Mouse (Mus musculus): ENCODE results near the gene Gabra6.

Gabra6 gene

GRCm38 (mm10) chr11:42320882-42321281 is at the start of gene Gabra6:
Gabra6 (minus strand) TSS chr11:42321072.
- peak; percentile 70 to 79 for DNase-seq

GRCm38 (mm10) chr11:42365544-42365943 is 44.7 kb upstream of the Gabra6 start:
- no peak for DNase-seq

- DNase-seq, result no peak
These were observed 11.2 kb upstream of the Gabra6 start for GRCm38 (mm10) chr11:42332121-42332520.

- DNase-seq, result no peak
These were observed 5.4 kb upstream of the Gabra6 start for GRCm38 (mm10) chr11:42326262-42326661.

GRCm38 (mm10) chr11:42321560-42321959 is 688 bp upstream of the Gabra6 start:
- no peak for DNase-seq

GRCm38 (mm10) chr11:42319521-42319920 is 1.4 kb downstream of the Gabra6 start:
- peak in 1 of 2 experiments; percentile 32 for DNase-seq

- DNase-seq, result peak; percentile 58 to 74
These were observed 1.8 kb downstream of the Gabra6 start for GRCm38 (mm10) chr11:42319101-42319500.

GRCm38 (mm10) chr11:42317985-42318384 is 2.9 kb downstream of the Gabra6 start:
- peak in 1 of 2 experiments; percentile 44 for DNase-seq

GRCm38 (mm10) chr11:42314850-42315249 is 6.0 kb downstream of the Gabra6 start:
- DNase-seq, result peak; percentile 66 to 72

- DNase-seq, result peak; percentile 80 to 81
These were observed 10.0 kb downstream of the Gabra6 start for GRCm38 (mm10) chr11:42310892-42311291.

GRCm38 (mm10) chr11:42309086-42309485 is 11.8 kb downstream of the Gabra6 start:
- DNase-seq, result peak; percentile 50 to 58

GRCm38 (mm10) chr11:42306095-42306494 is 14.8 kb downstream of the Gabra6 start:
- peak in 1 of 2 experiments; percentile 50 for DNase-seq

GRCm38 (mm10) chr11:42258978-42259377 is 61.9 kb downstream of the Gabra6 start:
- DNase-seq, result no peak
